Mouse (Mus musculus) liver, postnatal 0 days (tissue): ENCODE measurements around the gene 2210016L21Rik. TPM values are rescaled to one million over a fixed set of nuclear protein-coding genes. Genes with fewer than 3 reads are reported as not detected.

Source experiments
- ATAC-seq: fragments of 200-750 bp; cut with Nextera tagmentation; 2 replicates; pipeline ENCODE4 v1.8.0; 2017; ENCODE audit warnings: mild to moderate bottlenecking, moderate library complexity
- DNase-seq: peaks from one replicate; pipeline ENCODE4 v3.0.0-alpha.2; 2016
- H3K27ac ChIP-seq: fragments of 300-500 bp; sonication (generic); 2 replicates; pipeline ENCODE4 v1.5.1; 2014; ENCODE audit warnings: antibody characterized with exemption, moderate library complexity, mild to moderate bottlenecking, low read depth
- H3K27me3 ChIP-seq: fragments of 300-500 bp; sonication (generic); 2 replicates; pipeline ENCODE4 v1.6.1; 2014; ENCODE audit warnings: low read length, control low read depth, mixed read lengths; ENCODE audit not compliant: insufficient read depth
- H3K36me3 ChIP-seq: fragments of 300-500 bp; sonication (generic); replicated peaks from 2 replicates; pipeline ENCODE4 v1.6.1; 2014; ENCODE audit warnings: mild to moderate bottlenecking, control low read depth, low read length, moderate library complexity, mixed read lengths; ENCODE audit not compliant: insufficient read depth
- H3K4me1 ChIP-seq: fragments of 300-500 bp; sonication (generic); 2 replicates; pipeline ENCODE4 v1.6.1; 2014; ENCODE audit warnings: antibody characterized with exemption, mild to moderate bottlenecking, control low read depth; ENCODE audit not compliant: insufficient read depth
- H3K4me2 ChIP-seq: fragments of 300-500 bp; sonication (generic); 2 replicates; pipeline ENCODE4 v1.6.1; 2014; ENCODE audit warnings: low read depth, mild to moderate bottlenecking, low read length, moderate library complexity, mixed read lengths
- H3K4me3 ChIP-seq: fragments of 300-500 bp; sonication (generic); 2 replicates; pipeline ENCODE4 v1.5.1; 2014; ENCODE audit warnings: low read depth, low read length
- H3K9ac ChIP-seq: fragments of 300-500 bp; sonication (generic); replicated peaks from 2 replicates; pipeline ENCODE4 v1.6.1; 2014; ENCODE audit warnings: mild to moderate bottlenecking, moderate library complexity
- H3K9me3 ChIP-seq: fragments of 300-500 bp; sonication (generic); 2 replicates; pipeline ENCODE4 v1.6.1; 2016; ENCODE audit warnings: mild to moderate bottlenecking, control low read depth, low read length, mixed read lengths
- CTCF ChIP-seq: sonication (generic); IDR thresholded peaks from 2 replicates; pipeline ENCODE4 v1.5.1; 2016; ENCODE audit warnings: antibody characterized with exemption, low read depth
- EP300 ChIP-seq: IDR thresholded peaks from 2 replicates; pipeline ENCODE4 v1.6.1; 2016; ENCODE audit warnings: antibody characterized with exemption, low read depth, mild to moderate bottlenecking
- WGBS: fragments of 180-500 bp; shearing (Covaris S2); extraction: QIAGEN DNeasy Blood & Tissue Kit; methylation state at CpG from one replicate; pipeline ENCODE4 v1.1.7; 2014; ENCODE audit not compliant: insufficient replicate concordance; 5-methylcytosine and 5-hydroxymethylcytosine counted together
- polyA plus RNA-seq: library from polyadenylated mRNA; unstranded; fragments of >200 nt; fragmentation: Nextera tagmentation; extraction: Ambion mirVana; gene quantifications from 2 replicates; pipeline ENCODE4 v1.2.1, GENCODE M21; 2015

2210016L21Rik gene
- polyA plus RNA-seq, 1 experiment from 2014 or later: 15.3 TPM

DNA sequence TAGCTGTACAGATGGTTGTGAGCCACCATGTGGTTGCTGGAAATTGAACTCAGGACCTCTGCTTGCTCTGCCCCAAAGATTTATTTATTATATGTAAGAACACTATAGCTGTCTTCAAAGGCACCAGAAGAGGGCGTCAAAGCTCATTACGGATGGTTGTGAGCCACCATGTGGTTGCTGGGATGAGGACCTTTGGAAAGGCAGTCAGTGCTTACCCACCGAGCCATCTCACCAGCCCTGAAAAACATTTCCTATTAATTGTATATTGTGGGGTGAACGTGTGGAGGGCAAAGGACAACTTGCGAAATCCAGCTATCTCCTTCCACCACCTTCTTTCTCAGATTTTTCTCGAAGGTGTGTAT is 36.9 kb downstream of the 2210016L21Rik start:
- H3K9ac ChIP-seq: peak overlapping the region; percentile 50
- peak overlapping the region; percentile 49 for H3K4me3 ChIP-seq
- DNase-seq (peak; percentile 40), ATAC-seq (peak; percentile 55)
- H3K9me3 ChIP-seq: no peaks in the 10 kb centered on the region
- H3K27me3 ChIP-seq: no peaks in the 10 kb centered on the region
- H3K4me1 ChIP-seq: peaks cover 18% of the 10 kb centered on the region; the same call in 1 of the 2 replicates
- no peak for TF ChIP-seq CTCF
- TF ChIP-seq EP300: no peak
- H3K36me3 ChIP-seq: no peaks in the 10 kb centered on the region
- WGBS: 6% methylated on average over 6 of the region's 6 CpGs
- peak overlapping the region; percentile 90 for H3K4me2 ChIP-seq
- peak overlapping the region; percentile 41; the same call in 1 of the 2 replicates for H3K27ac ChIP-seq

DNA sequence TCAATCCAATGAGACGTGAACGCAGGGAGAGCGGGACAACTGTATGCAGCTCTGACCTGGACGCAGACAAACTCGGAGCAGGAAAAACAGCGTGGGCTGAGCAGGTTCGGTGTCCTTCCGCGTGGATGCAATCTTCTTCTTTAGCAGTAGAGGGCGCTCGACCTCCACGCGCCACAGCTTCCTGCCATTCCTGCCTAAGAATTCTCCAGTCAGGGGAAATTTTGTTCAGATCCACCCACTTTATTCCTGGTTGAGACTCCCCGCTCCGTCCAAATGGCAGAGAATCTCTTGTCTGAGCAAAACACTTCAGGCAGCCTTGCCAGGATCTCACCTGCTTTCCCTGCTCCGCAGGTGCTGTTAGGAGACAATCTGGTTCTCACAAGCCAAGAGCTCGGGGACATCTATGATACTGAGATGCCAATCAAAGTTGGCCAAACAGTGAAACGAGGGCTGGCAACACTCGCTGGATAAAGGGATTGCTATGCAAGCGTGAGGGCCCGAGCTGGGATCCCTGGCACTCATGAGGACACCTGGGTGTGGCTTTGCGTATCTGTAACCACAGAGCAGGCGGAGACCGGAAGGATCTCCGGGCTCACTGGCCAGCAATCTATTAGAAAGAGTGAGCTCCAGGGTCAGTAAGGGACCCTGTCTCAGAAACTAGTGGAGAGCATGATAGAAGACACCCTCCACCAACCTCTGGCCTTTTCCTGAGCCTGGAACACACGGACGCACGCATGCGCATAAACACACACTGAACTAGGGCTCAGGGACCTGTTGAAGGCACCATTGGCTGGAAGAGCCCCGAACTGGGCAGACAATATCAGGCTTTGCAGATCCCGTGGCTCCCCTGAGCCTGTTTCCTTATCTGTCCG is 37.5 kb downstream of the 2210016L21Rik start:
- Histone ChIP-seq H3K4me1 (peaks cover 18% of the 10 kb centered on the region; the same call in 1 of the 2 replicates), H3K27ac (peak overlapping the region; percentile 73), H3K4me2 (peak overlapping the region; percentile 90), H3K36me3 (no peaks in the 10 kb centered on the region), H3K9ac (peak overlapping the region; percentile 50), H3K27me3 (no peaks in the 10 kb centered on the region), H3K4me3 (peak overlapping the region; percentile 49), H3K9me3 (no peaks in the 10 kb centered on the region)
- DNase-seq (peak; percentile 74), ATAC-seq (peak; percentile 84)
- 8% methylated on average over 32 of the region's 32 CpGs for WGBS
- TF ChIP-seq EP300 (0 out of 2 replicates have a peak, but pooled peaks have one; percentile 6), CTCF (peak; percentile 99)

DNA sequence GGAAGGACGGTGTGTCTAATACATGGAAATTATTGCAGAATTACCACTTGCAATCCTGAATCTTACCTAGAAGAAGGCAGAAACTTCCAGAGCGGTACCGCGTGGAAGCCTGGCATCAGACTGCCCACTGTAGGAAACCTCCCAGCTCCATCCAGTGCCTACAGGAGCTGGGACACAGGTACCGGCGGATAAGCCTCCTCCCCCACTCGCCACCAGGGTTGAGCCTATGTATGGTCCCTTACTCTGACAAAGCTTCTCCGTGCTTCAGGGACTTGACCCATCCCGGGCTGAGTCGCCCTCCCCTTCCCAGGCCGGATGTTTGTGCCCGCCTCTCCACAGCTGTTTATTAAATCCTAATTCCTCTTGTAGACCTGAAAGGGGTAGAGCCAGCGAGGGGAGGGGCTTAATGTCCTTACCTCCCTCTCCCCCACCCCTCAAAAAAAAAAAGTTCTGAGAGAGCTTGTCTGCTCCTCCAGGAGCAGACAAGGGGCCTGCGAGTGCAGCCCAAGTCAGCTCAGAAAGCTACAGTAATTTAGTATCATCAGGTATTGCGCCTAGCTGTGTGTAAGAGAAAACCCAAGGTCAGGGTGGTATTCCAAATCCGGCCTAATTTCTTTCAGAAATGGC is 38.3 kb downstream of the 2210016L21Rik start:
- Histone ChIP-seq H3K9ac (0 out of 2 replicates have a peak overlapping the region, but pooled peaks have one; percentile 50), H3K4me2 (peak overlapping the region; percentile 90), H3K36me3 (no peaks in the 10 kb centered on the region), H3K27ac (peak overlapping the region; percentile 73), H3K27me3 (no peaks in the 10 kb centered on the region), H3K4me1 (peaks cover 18% of the 10 kb centered on the region; the same call in 1 of the 2 replicates), H3K9me3 (no peaks in the 10 kb centered on the region), H3K4me3 (peak overlapping the region; percentile 49)
- DNase-seq: no peak
- WGBS: 35% methylated on average over 16 of the region's 16 CpGs
- peak; percentile 28; the same call in 1 of the 2 replicates for ATAC-seq
- TF ChIP-seq CTCF (no peak), EP300 (no peak)

DNA sequence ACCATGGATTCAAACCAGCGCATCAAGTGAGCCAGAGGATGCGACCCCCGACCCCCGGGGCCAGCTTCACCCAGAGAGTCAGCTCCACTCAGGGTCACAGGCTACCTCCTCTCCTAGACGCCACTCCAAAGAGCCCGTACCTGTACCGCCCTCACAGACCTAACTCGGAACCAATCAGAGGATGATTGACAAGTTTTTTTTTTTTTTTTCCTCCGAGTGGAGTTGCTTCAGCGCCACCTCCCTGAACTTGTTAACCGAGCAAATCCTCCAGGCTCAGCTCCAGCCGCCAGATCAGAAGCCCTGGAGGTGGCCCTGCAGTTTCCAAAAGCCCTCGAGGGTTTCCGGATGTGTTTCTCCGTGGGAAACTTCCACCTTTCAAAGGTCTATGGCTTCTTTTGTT is 40.0 kb downstream of the 2210016L21Rik start:
- TF ChIP-seq CTCF: no peak
- no peak for TF ChIP-seq EP300
- Histone ChIP-seq H3K9me3 (no peaks in the 10 kb centered on the region), H3K4me1 (peaks cover 18% of the 10 kb centered on the region; the same call in 1 of the 2 replicates), H3K36me3 (no peaks in the 10 kb centered on the region), H3K4me3 (no peak overlapping the region), H3K27ac (no peak overlapping the region), H3K27me3 (no peaks in the 10 kb centered on the region), H3K9ac (no peak overlapping the region), H3K4me2 (no peak overlapping the region)
- DNase-seq: no peak
- no peak for ATAC-seq
- 50% methylated on average over 15 of the region's 15 CpGs for WGBS

DNA sequence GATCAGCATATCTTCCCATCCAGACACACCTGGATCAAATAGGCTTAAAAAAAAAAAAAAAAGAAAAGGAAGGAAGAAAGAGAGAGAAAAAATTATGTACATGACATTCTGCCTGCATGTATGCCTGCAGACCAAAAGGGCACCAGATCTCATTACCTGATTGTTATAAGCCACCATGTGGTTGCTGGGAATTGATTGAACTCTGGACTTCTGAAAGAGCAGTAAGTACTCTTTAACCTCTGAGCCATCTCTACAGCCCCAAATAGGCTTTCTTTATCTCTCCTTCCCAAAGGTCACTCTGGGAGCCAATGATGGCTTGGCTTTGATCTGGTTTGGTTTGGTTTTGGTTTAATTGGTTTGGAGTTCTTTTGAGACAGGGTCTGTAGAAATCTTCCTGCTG is 43.1 kb downstream of the 2210016L21Rik start:
- H3K27ac ChIP-seq: no peak overlapping the region
- H3K4me1 ChIP-seq: peaks cover 5% of the 10 kb centered on the region; the same call in 1 of the 2 replicates
- H3K36me3 ChIP-seq: no peaks in the 10 kb centered on the region
- H3K4me2 ChIP-seq: no peak overlapping the region
- no peak overlapping the region for H3K4me3 ChIP-seq
- TF ChIP-seq CTCF (no peak), EP300 (no peak)
- H3K9ac ChIP-seq: no peak overlapping the region
- no peaks in the 10 kb centered on the region for H3K9me3 ChIP-seq
- DNase-seq (no peak), ATAC-seq (no peak)
- H3K27me3 ChIP-seq: no peaks in the 10 kb centered on the region

DNA sequence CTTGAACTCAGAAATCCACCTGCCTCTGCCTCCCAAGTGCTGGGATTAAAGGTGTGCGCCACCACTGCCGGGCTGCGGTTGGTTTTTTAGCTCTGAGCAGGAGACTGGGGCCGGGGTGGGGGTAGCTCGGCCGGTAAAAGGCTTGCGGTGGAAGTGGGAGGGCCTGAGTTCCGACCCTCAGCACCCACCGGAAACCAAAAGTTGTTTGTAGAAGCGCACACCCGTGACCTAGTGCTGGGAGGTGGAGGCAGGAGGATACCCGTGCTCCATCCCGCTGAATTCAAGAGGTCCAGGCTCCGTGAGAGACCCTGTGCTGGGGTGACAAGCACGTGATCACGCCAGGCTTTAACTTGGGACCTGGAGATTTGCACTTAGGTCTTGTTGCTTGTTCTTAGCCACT is 54.5 kb downstream of the 2210016L21Rik start:
- no peaks in the 10 kb centered on the region for H3K27me3 ChIP-seq
- TF ChIP-seq CTCF (no peak), EP300 (no peak)
- H3K27ac ChIP-seq: no peak overlapping the region

More for the DNA sequence above, 54.5 kb downstream of the 2210016L21Rik start:
- H3K36me3 ChIP-seq: no peaks in the 10 kb centered on the region
- H3K4me2 ChIP-seq: no peak overlapping the region
- DNase-seq: no peak
- ATAC-seq: no peak
- WGBS: 62% methylated on average over 16 of the region's 16 CpGs
- H3K9ac ChIP-seq: no peak overlapping the region
- no peaks in the 10 kb centered on the region for H3K4me1 ChIP-seq
- H3K9me3 ChIP-seq: no peaks in the 10 kb centered on the region
- no peak overlapping the region for H3K4me3 ChIP-seq
